Mouse (Mus musculus): ENCODE measurements around the gene Stard7. TPM values are rescaled to one million over a fixed set of nuclear protein-coding genes. Genes with fewer than 3 reads are reported as not detected.
"Not testable (repeated sequence)": the region's sequence is repeated elsewhere in the genome, so short reads cannot be mapped to it uniquely, and the experiment has no call there.

Stard7 gene
- polyA plus RNA-seq, 1 experiment = 25.4 TPM

DNA sequence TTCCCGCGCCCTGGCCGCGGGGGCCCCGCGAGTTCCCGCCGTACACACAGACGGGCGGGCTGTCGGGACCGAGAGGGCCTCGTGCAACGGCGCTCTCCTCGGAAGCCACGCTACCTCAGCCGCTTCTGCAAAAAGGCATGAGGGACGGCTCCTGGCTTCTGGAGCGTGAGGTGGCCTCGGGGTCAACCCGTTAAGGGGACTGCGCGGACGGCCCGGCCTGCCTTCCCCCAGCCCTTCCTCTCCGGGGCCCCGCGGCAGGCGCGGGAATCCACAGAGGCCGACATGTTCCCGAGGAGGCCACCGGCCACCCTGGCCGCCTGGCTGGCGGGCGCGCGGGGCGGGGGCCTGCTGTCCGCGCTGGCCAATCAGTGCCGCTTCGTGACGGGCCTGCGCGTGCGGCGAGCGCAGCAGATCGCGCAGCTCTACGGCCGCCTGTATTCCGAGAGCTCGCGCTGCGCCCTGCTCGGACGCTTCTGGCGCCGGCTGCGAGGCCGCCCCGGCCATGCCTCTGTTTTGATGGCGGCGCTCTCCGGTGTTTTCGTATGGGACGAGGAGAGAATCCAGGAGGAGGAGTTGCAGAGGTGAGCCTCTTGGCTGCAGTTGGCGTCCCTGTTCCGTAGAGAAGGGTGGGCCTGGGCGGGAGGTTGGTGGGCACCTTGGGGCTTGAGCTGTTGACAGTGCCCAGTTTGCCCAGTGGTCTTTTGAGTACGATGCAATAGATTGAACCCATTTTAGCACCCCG, 453 bp downstream of the Stard7 start:
- Histone ChIP-seq H3K27ac (ENCODE audit: control insufficient read depth, insufficient read depth, low read depth, low read length, poor library complexity) (peak overlapping the region; percentile 88), H3K4me3 (replicated peaks; ENCODE audit: control insufficient read depth, low read depth, low read length) (peak overlapping the region; percentile 89), H3K4me1 (ENCODE audit: control insufficient read depth, insufficient read depth, low read length) (peaks cover 3% of the 10 kb centered on the region)
- TF ChIP-seq CTCF (IDR thresholded peaks at IDR 0.05; ENCODE audit: control insufficient read depth, insufficient read depth, low read length) (no peak), POLR2A (IDR thresholded peaks at IDR 0.05; ENCODE audit: borderline replicate concordance, control insufficient read depth, low read depth, low read length) (peak; percentile 59; the same call in 1 of the 2 replicates)
- under 1% methylated on average over 75 of the region's 75 CpGs for WGBS

GRCm38 (mm10) chr2:127271042-127271515, 1.1 kb downstream of the Stard7 start:
- H3K4me3 ChIP-seq (replicated peaks; ENCODE audit: control insufficient read depth, low read depth, low read length) = peak overlapping the region; percentile 89
- H3K4me1 ChIP-seq (ENCODE audit: control insufficient read depth, insufficient read depth, low read length) = peaks cover 3% of the 10 kb centered on the region
- no peak for TF ChIP-seq POLR2A (IDR thresholded peaks at IDR 0.05; ENCODE audit: borderline replicate concordance, control insufficient read depth, low read depth, low read length)
- no peak for TF ChIP-seq CTCF (IDR thresholded peaks at IDR 0.05; ENCODE audit: control insufficient read depth, insufficient read depth, low read length)
- WGBS = 6% methylated on average over 8 of the region's 8 CpGs
- peak overlapping the region; percentile 88 for H3K27ac ChIP-seq (ENCODE audit: control insufficient read depth, insufficient read depth, low read depth, low read length, poor library complexity)

DNA sequence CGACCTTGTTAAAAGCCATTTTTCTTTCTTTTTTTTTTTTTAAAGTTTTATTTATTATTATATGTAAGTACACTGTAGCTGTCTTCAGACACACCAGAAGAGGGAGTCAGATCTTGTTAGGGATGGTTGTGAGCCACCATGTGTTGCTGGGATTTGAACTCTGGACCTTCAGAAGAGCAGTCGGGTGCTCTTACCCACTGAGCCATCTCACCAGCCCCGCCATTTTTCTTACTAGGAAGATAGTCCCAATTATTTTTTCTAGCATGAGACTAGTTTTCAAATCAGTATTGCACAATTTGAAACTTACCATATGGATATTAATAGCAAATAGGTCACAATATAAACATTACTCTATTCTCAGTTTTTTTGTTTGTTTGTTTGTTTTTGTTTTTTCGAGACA, 2.0 kb downstream of the Stard7 start:
- whole genome bisulfite sequencing = 74% methylated on average over 4 of the region's 4 CpGs
- not testable (repeated sequence) for H3K4me3 ChIP-seq (replicated peaks; ENCODE audit: control insufficient read depth, low read depth, low read length); H3K27ac ChIP-seq (ENCODE audit: control insufficient read depth, insufficient read depth, low read depth, low read length, poor library complexity); H3K4me1 ChIP-seq (ENCODE audit: control insufficient read depth, insufficient read depth, low read length)

- H3K27ac ChIP-seq (ENCODE audit: control insufficient read depth, insufficient read depth, low read depth, low read length, poor library complexity) = peak overlapping the region; percentile 48; the same call in 1 of the 2 replicates
- peaks cover 3% of the 10 kb centered on the region for H3K4me1 ChIP-seq (ENCODE audit: control insufficient read depth, insufficient read depth, low read length)
- TF ChIP-seq CTCF (IDR thresholded peaks at IDR 0.05; ENCODE audit: control insufficient read depth, insufficient read depth, low read length) (no peak), POLR2A (IDR thresholded peaks at IDR 0.05; ENCODE audit: borderline replicate concordance, control insufficient read depth, low read depth, low read length) (no peak)
- WGBS = 86% methylated on average over 3 of the region's 3 CpGs
- no peak overlapping the region for H3K4me3 ChIP-seq (replicated peaks; ENCODE audit: control insufficient read depth, low read depth, low read length)
Observed at GRCm38 (mm10) chr2:127272806-127273205, 2.8 kb downstream of the Stard7 start.

DNA sequence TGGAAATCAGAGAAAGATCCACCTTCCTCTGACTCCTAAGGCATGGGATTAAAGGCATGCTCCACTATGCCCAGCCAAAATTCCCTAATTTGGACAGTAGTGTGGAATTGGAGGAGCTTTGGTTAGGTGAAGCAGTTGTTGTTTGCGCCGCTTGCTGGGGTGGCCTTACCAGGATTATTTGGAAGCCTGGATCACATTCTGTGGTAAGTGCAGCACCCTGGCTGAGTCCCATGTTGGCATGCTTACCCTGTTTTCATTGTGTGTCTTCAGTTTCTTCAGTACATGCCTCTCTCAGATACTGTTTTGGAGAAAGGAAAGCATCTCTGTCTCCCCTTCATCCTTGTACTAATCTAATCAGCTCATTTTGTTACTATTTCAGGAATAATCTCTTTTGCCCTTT, 4.6 kb downstream of the Stard7 start:
- Histone ChIP-seq H3K27ac (ENCODE audit: control insufficient read depth, insufficient read depth, low read depth, low read length, poor library complexity) (no peak overlapping the region), H3K4me1 (ENCODE audit: control insufficient read depth, insufficient read depth, low read length) (peaks cover 3% of the 10 kb centered on the region), H3K4me3 (replicated peaks; ENCODE audit: control insufficient read depth, low read depth, low read length) (no peak overlapping the region)
- 83% methylated on average over 2 of the region's 2 CpGs for WGBS
- no peak for TF ChIP-seq CTCF (IDR thresholded peaks at IDR 0.05; ENCODE audit: control insufficient read depth, insufficient read depth, low read length)
- TF ChIP-seq POLR2A (IDR thresholded peaks at IDR 0.05; ENCODE audit: borderline replicate concordance, control insufficient read depth, low read depth, low read length) = no peak

DNA sequence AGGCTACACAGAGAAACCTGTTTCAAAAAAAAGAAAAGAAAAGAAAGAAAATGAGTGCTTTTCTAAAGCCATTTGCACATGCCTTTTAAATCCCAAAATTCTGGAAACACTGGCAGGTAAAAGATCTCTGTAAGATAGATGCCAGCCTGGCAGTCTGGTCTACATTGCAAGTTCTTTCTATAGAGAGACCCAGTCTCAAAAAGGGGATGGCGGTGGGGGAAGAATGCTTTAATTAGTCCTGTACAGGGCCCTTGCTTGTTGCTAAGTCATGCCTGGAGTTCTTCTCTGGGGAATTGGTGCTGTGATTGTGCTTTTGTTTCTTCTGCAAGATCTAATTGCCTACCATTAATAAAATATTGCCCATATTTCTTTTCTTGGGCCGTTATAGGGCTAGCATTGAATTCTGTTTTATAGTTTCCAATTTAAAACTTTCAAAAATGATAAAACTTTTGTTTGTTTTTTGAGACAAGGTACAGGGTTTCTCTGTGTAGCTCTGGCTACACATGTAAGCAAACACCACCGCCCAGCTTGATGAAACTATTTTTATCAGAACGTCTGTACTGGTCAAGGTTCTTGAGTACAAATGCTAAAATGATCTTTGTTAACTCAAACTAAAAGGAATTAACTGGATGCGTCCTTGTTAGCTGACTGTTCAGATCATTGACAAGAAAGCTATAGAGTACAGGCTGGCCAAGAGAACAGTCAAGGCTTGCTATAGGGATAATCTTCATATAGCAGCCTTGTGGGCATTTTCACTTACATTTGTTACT, 5.7 kb downstream of the Stard7 start:
- Histone ChIP-seq H3K27ac (ENCODE audit: control insufficient read depth, insufficient read depth, low read depth, low read length, poor library complexity) (no peak overlapping the region), H3K4me1 (ENCODE audit: control insufficient read depth, insufficient read depth, low read length) (peaks cover 3% of the 10 kb centered on the region), H3K4me3 (replicated peaks; ENCODE audit: control insufficient read depth, low read depth, low read length) (no peak overlapping the region)
- WGBS = 84% methylated on average over 5 of the region's 5 CpGs
- TF ChIP-seq POLR2A (IDR thresholded peaks at IDR 0.05; ENCODE audit: borderline replicate concordance, control insufficient read depth, low read depth, low read length) (no peak), CTCF (IDR thresholded peaks at IDR 0.05; ENCODE audit: control insufficient read depth, insufficient read depth, low read length) (no peak)

GRCm38 (mm10) chr2:127278162-127278561, 8.1 kb downstream of the Stard7 start:
- TF ChIP-seq CTCF (IDR thresholded peaks at IDR 0.05; ENCODE audit: control insufficient read depth, insufficient read depth, low read length) = no peak
- TF ChIP-seq POLR2A (IDR thresholded peaks at IDR 0.05; ENCODE audit: borderline replicate concordance, control insufficient read depth, low read depth, low read length) = no peak
- Histone ChIP-seq H3K4me3 (replicated peaks; ENCODE audit: control insufficient read depth, low read depth, low read length) (no peak overlapping the region), H3K4me1 (ENCODE audit: control insufficient read depth, insufficient read depth, low read length) (no peaks in the 10 kb centered on the region; the same call in 1 of the 2 replicates), H3K27ac (ENCODE audit: control insufficient read depth, insufficient read depth, low read depth, low read length, poor library complexity) (no peak overlapping the region; the same call in 1 of the 2 replicates)

DNA sequence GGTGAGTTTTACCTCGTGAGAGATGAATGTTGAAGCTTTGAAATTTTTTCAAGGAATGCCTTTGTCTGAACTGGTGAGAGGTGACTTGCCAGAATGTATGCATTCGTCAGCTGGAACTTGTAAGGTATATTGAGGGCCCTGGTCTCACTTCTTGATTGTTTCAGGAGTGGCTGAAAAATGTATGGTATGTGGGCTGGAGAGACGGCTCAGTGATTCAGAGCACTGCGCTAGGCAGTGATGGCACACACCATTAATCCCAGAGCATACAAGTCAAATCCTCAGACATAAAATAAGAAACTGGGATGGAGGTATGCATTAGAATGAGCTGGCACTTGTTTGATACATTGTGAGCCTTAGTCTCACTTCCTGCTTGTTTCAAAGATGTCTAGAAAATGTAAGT, 22.2 kb downstream of the Stard7 start:
- no peak for TF ChIP-seq POLR2A (IDR thresholded peaks at IDR 0.05; ENCODE audit: borderline replicate concordance, control insufficient read depth, low read depth, low read length)
- no peak for TF ChIP-seq CTCF (IDR thresholded peaks at IDR 0.05; ENCODE audit: control insufficient read depth, insufficient read depth, low read length)
- Histone ChIP-seq H3K4me1 (ENCODE audit: control insufficient read depth, insufficient read depth, low read length) (no peaks in the 10 kb centered on the region; the same call in 1 of the 2 replicates), H3K27ac (ENCODE audit: control insufficient read depth, insufficient read depth, low read depth, low read length, poor library complexity) (no peak overlapping the region), H3K4me3 (replicated peaks; ENCODE audit: control insufficient read depth, low read depth, low read length) (no peak overlapping the region)
- 88% methylated on average over 4 of the region's 4 CpGs for WGBS
